Mouse (Mus musculus) liver, adult 2 months (tissue): Measurements from ENCODE around the gene Enox1.

Source experiments
- CTCF ChIP-seq: fragments of 200-500 bp; IDR thresholded peaks from 2 replicates; pipeline ENCODE4 v1.5.1; 2011; ENCODE audit warnings: low read depth, low read length, control low read depth
- POLR2A ChIP-seq: fragments of 200-500 bp; IDR thresholded peaks from 2 replicates; pipeline ENCODE4 v1.6.1; 2011; ENCODE audit warnings: low read length, control low read depth; ENCODE audit not compliant: insufficient read depth; ENCODE audit errors: extremely low read depth

DNA sequence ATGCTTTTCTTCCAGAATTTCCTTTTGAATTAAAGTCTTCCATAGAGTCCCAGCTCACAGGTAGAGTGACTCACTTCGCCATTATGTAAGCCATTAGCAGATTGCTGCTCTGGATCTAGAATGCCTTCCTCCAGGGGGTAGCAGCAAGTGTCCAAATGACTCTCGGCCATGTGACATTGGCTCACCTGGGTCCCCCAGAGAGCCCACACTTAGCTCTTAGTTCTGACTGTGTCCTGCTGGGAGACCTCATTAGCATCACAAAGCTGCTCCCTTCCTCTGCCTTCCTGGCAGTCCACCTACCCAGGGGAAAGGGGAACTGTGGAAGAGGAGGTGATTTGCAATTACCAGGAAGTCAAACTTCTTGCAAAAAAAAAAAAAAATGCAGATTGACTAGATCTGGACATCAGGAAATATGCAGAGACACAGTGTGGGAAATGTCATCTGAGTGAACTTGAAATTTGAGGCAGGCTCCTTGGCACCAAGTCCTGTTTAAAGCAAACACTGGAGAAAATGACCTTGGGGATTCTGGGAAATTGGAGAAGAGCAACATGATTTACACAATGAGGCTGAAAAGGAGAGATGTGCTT is 94.2 kb downstream of the Enox1 start:
- TF ChIP-seq CTCF (no peak), POLR2A (no peak)
